Mouse (Mus musculus) ES-E14 (cell line): ENCODE results near the gene Jade1.

Experiments
- CHD2 ChIP-seq: IDR thresholded peaks from 2 replicates; pipeline ENCODE4 v1.6.1; 2014; ENCODE audit warnings: mild to moderate bottlenecking, low read depth, low read length, inconsistent platforms
- HCFC1 ChIP-seq: IDR thresholded peaks from 2 replicates; pipeline ENCODE4 v1.6.1; 2012; ENCODE audit warnings: low read length, inconsistent platforms, borderline replicate concordance; ENCODE audit not compliant: insufficient read depth
- MAFK ChIP-seq: IDR thresholded peaks from 2 replicates; pipeline ENCODE4 v1.6.1; 2014; ENCODE audit warnings: mild to moderate bottlenecking, low read depth, low read length, inconsistent platforms; ENCODE audit not compliant: insufficient read depth
- ZC3H11A ChIP-seq: IDR thresholded peaks from 2 replicates; pipeline ENCODE4 v1.6.1; 2012; ENCODE audit warnings: low read depth, mild to moderate bottlenecking, inconsistent platforms, low read length, borderline replicate concordance
- ZNF384 ChIP-seq: IDR thresholded peaks from 2 replicates; pipeline ENCODE4 v1.6.1; 2012; ENCODE audit warnings: low read depth, low read length, inconsistent platforms

GRCm38 (mm10) chr3:41597036-41597435 is 41.5 kb downstream of the Jade1 start:
- TF ChIP-seq ZC3H11A (no peak), ZNF384 (no peak), CHD2 (no peak), MAFK (no peak), HCFC1 (no peak)
